Mouse (Mus musculus): ENCODE data around the gene Akap9.
"Not testable (repeated sequence)": the region's sequence is repeated elsewhere in the genome, so short reads cannot be mapped to it uniquely, and the experiment has no call there.

- TF ChIP-seq CTCF, EP300 (IDR thresholded peaks at IDR 0.05; ENCODE audit: low read depth): not testable (repeated sequence)
Measured at GRCm38 (mm10) chr5:4026336-4026735, 98.5 kb downstream of the Akap9 start.

All from liver, postnatal 0 days (tissue).